In the genomic region with DNA sequence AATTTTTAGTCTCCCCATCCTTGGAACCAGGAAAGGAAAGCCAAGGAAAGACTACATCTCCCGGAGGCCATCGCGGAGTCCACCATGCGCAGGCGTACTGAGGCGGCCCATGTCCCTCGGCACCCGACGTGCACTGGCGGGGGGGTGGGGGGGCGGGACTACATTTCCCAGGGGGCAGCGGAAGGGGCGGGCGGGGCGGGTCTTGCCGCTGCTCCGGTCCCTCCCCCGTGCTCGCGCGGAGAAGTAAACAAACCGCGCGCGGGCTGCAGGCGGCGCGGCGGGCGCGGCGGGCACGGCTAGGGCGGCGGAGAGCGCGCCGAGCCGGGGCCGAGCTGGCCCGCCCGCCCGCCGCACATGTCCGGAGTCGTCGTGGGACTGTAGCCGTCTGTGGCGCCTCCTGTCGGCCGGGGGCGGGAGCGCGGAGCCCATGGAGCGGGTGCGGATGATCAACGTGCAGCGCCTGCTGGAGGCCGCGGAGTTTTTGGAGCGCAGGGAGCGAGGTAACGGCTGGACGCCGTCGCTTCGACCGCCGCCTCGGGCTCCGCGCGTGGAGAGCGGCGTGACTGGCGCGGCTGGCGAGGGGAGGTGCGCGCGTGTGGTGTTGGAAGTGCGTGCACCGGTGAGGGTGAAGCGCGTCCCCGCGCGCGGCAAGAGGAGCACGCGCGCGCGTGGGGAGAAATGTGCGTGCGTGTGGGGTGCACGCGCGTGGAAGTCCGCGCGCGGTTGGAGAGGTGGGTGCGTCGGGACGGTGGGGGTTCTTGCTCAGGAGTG, we compare ENCODE assay signal across 8 mouse cellular contexts. TPM values are rescaled to one million over a fixed set of nuclear protein-coding genes. Genes with fewer than 3 reads are reported as not detected.
DNase-seq lines count a peak whose midpoint lies in the region; ATAC-seq and TF ChIP-seq lines count a peak whose summit lies in the region.

No protein-coding gene starts in this region.

- H3K4me1 ChIP-seq in MEL (ENCODE audit: control insufficient read depth in 1 of 2, insufficient read depth in 2 of 2, low read length in 2 of 2), result peaks cover 3 to 20% of the 10 kb centered on the region in 2 experiments
- peaks cover 14% of the 10 kb centered on the region for H3K4me1 ChIP-seq in cerebellum, adult 2 months (ENCODE audit: control insufficient read depth, insufficient read depth, low read length)
- peaks cover 12% of the 10 kb centered on the region; the same call in 1 of the 2 replicates for H3K4me1 ChIP-seq in lung, embryonic 16.5 days (replicated peaks; ENCODE audit: control insufficient read depth, insufficient read depth, low read length)
- H3K4me1 ChIP-seq in thymus, adult 2 months (replicated peaks; ENCODE audit: control insufficient read depth, insufficient read depth, low read length), result peaks cover 16% of the 10 kb centered on the region

- TF ChIP-seq POLR2A in MEL (IDR thresholded peaks at IDR 0.05; ENCODE audit: control insufficient read depth in 1 of 2, insufficient read depth in 1 of 2, low read depth in 1 of 2, low read length in 2 of 2, poor library complexity in 1 of 2), result no peak; a peak in 1 of 4 replicates
- 0 out of 2 replicates have a peak, but pooled peaks have one; percentile 12 for TF ChIP-seq POLR2A in cerebellum, adult 2 months (IDR thresholded peaks at IDR 0.05; ENCODE audit: borderline replicate concordance, insufficient read depth, low read length)
- TF ChIP-seq POLR2A in thymus, adult 2 months (IDR thresholded peaks at IDR 0.05; ENCODE audit: control insufficient read depth, extremely low read depth, insufficient read depth, low read length, poor library complexity), result peak; percentile 68

- no peaks in the 10 kb centered on the region for H3K27me3 ChIP-seq in MEL (ENCODE audit: control insufficient read depth in 1 of 2, insufficient read depth in 2 of 2, low read length in 2 of 2)
- no peaks in the 10 kb centered on the region for H3K27me3 ChIP-seq in cerebellum, adult 2 months (ENCODE audit: control insufficient read depth, insufficient read depth, low read length)
- no peaks in the 10 kb centered on the region for H3K27me3 ChIP-seq in lung, embryonic 16.5 days (ENCODE audit: control insufficient read depth, insufficient read depth, low read depth, low read length)
- no peaks in the 10 kb centered on the region for H3K27me3 ChIP-seq in thymus, adult 2 months (ENCODE audit: control insufficient read depth, insufficient read depth, low read length)

- H3K4me3 ChIP-seq in MEL (ENCODE audit: control insufficient read depth in 1 of 2, insufficient read depth in 1 of 2, low read depth in 2 of 2, low read length in 2 of 2), result peak overlapping the region; percentile 60 to 66
- peak overlapping the region; percentile 73 for H3K4me3 ChIP-seq in cerebellum, adult 2 months (replicated peaks; ENCODE audit: insufficient read depth, low read depth, low read length)
- H3K4me3 ChIP-seq in lung, embryonic 16.5 days (ENCODE audit: low read length), result peak overlapping the region; percentile 93
- peak overlapping the region; percentile 87 for H3K4me3 ChIP-seq in thymus, adult 2 months (ENCODE audit: control insufficient read depth, insufficient read depth, low read length)

- peak; percentile 95 for DNase-seq in MEL (ENCODE audit: low read depth, low spot score)
- DNase-seq in cerebellum, adult 2 months, result peak; percentile 92 to 93
- DNase-seq in forelimb bud, embryonic 11.5 days (ENCODE audit: low read depth, low spot score), result peak; percentile 93
- DNase-seq in layer of hippocampus, adult 9-11 months, result peak; percentile 91
- DNase-seq in ovary, adult 18-20 months (ENCODE audit: low spot score), result peak; percentile 87
- DNase-seq in thymus, adult 2 months, result peak; percentile 87

- H3K4me2 ChIP-seq in lung, embryonic 16.5 days (ENCODE audit: low read depth, low read length), result peak overlapping the region; percentile 96

- TF ChIP-seq CTCF in MEL (IDR thresholded peaks at IDR 0.05 in 2 of 3, conservative IDR thresholded peaks at IDR 0.05 in 1 of 3; ENCODE audit: control insufficient read depth in 1 of 3, insufficient read depth in 1 of 3, low read depth in 2 of 3, low read length in 3 of 3, poor library complexity in 1 of 3, severe bottlenecking in 1 of 3), result peak in 2 of 3 experiments; percentile 77 to 94; a peak in 5 of 6 replicates
- TF ChIP-seq CTCF in cerebellum, adult 2 months (IDR thresholded peaks at IDR 0.05; ENCODE audit: borderline replicate concordance, insufficient read depth, low read depth, low read length), result peak; percentile 58; the same call in 1 of the 2 replicates
- TF ChIP-seq CTCF in thymus, adult 2 months (IDR thresholded peaks at IDR 0.05; ENCODE audit: borderline replicate concordance, control insufficient read depth, extremely low read depth, insufficient read depth, low read length, poor library complexity), result peak; percentile 78; the same call in 1 of the 2 replicates

- peaks cover 8% of the 10 kb centered on the region for H3K79me2 ChIP-seq in MEL (ENCODE audit: control insufficient read depth, insufficient read depth, low read length, poor library complexity)

- peak; percentile 38 to 49; a peak in 3 of 4 replicates for ATAC-seq in hematopoietic stem cell, adult 5-6 weeks (replicated peaks in 1 of 2; ENCODE audit: insufficient read depth in 1 of 2, low FRiP score in 2 of 2, low TSS enrichment in 1 of 2, low read depth in 1 of 2, poor library complexity in 2 of 2, severe bottlenecking in 2 of 2)
- ATAC-seq in lung, embryonic 16.5 days (ENCODE audit: low read depth), result peak; percentile 87

- H3K27ac ChIP-seq in MEL (ENCODE audit: control insufficient read depth, low read depth, low read length), result peak overlapping the region; percentile 1; the same call in 1 of the 2 replicates
- peak overlapping the region; percentile 49 for H3K27ac ChIP-seq in cerebellum, adult 2 months (ENCODE audit: insufficient read depth, low read length)
- peak overlapping the region; percentile 75 for H3K27ac ChIP-seq in lung, embryonic 16.5 days (ENCODE audit: low read length)
- H3K27ac ChIP-seq in thymus, adult 2 months (ENCODE audit: control insufficient read depth, insufficient read depth, low read length), result peak overlapping the region; percentile 7; the same call in 1 of the 2 replicates

- peak; percentile 33 for TF ChIP-seq RAD21 in MEL (IDR thresholded peaks at IDR 0.05; ENCODE audit: low read depth, low read length)

- no peaks in the 10 kb centered on the region for H3K9me3 ChIP-seq in MEL (replicated peaks; ENCODE audit: insufficient read depth, low read length)
- H3K9me3 ChIP-seq in lung, embryonic 16.5 days (ENCODE audit: control insufficient read depth, low read length), result no peaks in the 10 kb centered on the region

- peak in 1 of 2 experiments; percentile 22; a peak in 1 of 4 replicates for TF ChIP-seq EP300 in MEL (IDR thresholded peaks at IDR 0.05; ENCODE audit: low read depth in 1 of 2, low read length in 2 of 2)

- peaks cover 7 to 34% of the 10 kb centered on the region in 2 experiments for H3K36me3 ChIP-seq in MEL (ENCODE audit: control insufficient read depth in 1 of 2, insufficient read depth in 2 of 2, low read length in 2 of 2)
- peaks cover 7% of the 10 kb centered on the region; the same call in 1 of the 2 replicates for H3K36me3 ChIP-seq in lung, embryonic 16.5 days (ENCODE audit: control insufficient read depth, insufficient read depth, low read length)
- H3K36me3 ChIP-seq in thymus, adult 2 months (ENCODE audit: control insufficient read depth, insufficient read depth, low read length), result 0 out of 2 replicates have a peak, but pooled peaks cover 5% of the 10 kb centered on the region

- H3K9ac ChIP-seq in MEL (ENCODE audit: control insufficient read depth, low read depth, low read length, poor library complexity, severe bottlenecking), result peak overlapping the region; percentile 66
- peak overlapping the region; percentile 85 for H3K9ac ChIP-seq in lung, embryonic 16.5 days (ENCODE audit: low read length)

- under 1% methylated on average over 95 of the region's 106 CpGs for WGBS in cerebellum, adult 2 months
- under 1% methylated on average over 105 of the region's 106 CpGs for WGBS in lung, embryonic 16.5 days
- WGBS in thymus, adult 2 months, result under 1% methylated on average over 95 of the region's 106 CpGs

TF ChIP-seq in MEL, 35 proteins besides CTCF, POLR2A, EP300 and RAD21 (continues in another document):
- TF ChIP-seq KAT2A (conservative IDR thresholded peaks at IDR 0.05; ENCODE audit: low read depth, low read length) (no peak; the same call in 1 of the 2 replicates), MYB (IDR thresholded peaks at IDR 0.05; ENCODE audit: low read depth, low read length) (no peak), CHD2 (IDR thresholded peaks at IDR 0.05; ENCODE audit: low read length) (no peak), TAL1 (IDR thresholded peaks at IDR 0.05; ENCODE audit: low read length) (no peak), HCFC1 (IDR thresholded peaks at IDR 0.05; ENCODE audit: low read depth, low read length) (peak; percentile 97), GABPA (IDR thresholded peaks at IDR 0.05; ENCODE audit: low read depth, low read length) (no peak), MEF2A (IDR thresholded peaks at IDR 0.05; ENCODE audit: extremely low read depth, insufficient replicate concordance, low read depth, low read length, poor library complexity, severe bottlenecking) (no peak), ETS1 (IDR thresholded peaks at IDR 0.05; ENCODE audit: low read depth, low read length) (peak; percentile 32; the same call in 1 of the 2 replicates), MYC (IDR thresholded peaks at IDR 0.05; ENCODE audit: low read depth, low read length) (no peak), USF2 (IDR thresholded peaks at IDR 0.05; ENCODE audit: borderline replicate concordance in 1 of 2, insufficient read depth in 1 of 2, low read depth in 1 of 2, low read length in 2 of 2) (no peak), GATA1 (IDR thresholded peaks at IDR 0.05; ENCODE audit: low read depth, low read length) (no peak), TBP (IDR thresholded peaks at IDR 0.05; ENCODE audit: low read depth, low read length) (no peak)

RNA-seq across cellular contexts. Expression of gene Mxi1, which starts 19.1 kb away (rescaled TPM):
- 29.0 and 29.8 TPM in 2 replicates for total RNA-seq in MEL (2012; rRNA removed)
- 10 to 100 TPM in 1 of 2 experiments, not detected in 1; 60.9 TPM for polyA plus RNA-seq in MEL (2012; ENCODE audit: insufficient read depth in 1 of 2, insufficient read length in 2 of 2, low read depth in 1 of 2, low replicate concordance in 2 of 2, missing spikeins in 1 of 2)
- polyA plus RNA-seq in cerebellum, adult 2 months (2012; rRNA removed), result 71.8 and 72.4 TPM in 2 replicates
- 58.9 and 75.6 TPM in 2 replicates for total RNA-seq in hematopoietic stem cell, adult 5-6 weeks (2017)
- 20.2 and 22.6 TPM in 2 replicates for polyA plus RNA-seq in lung, embryonic 16.5 days (2015; fragmentation: Nextera tagmentation; extraction: Ambion mirVana)
- polyA plus RNA-seq in thymus, adult 2 months (2012; rRNA removed), result 29.1 and 31.9 TPM in 2 replicates

RNA-seq across cellular contexts. Expression of gene Gm10197, which starts 42.2 kb away (rescaled TPM):
- 4.8 and 5.4 TPM in 2 replicates for total RNA-seq in MEL (2012; rRNA removed)
- 10 to 100 TPM in 1 of 2 experiments, not detected in 1; 53.0 TPM for polyA plus RNA-seq in MEL (2012; ENCODE audit: insufficient read depth in 1 of 2, insufficient read length in 2 of 2, low read depth in 1 of 2, low replicate concordance in 2 of 2, missing spikeins in 1 of 2)
- polyA plus RNA-seq in cerebellum, adult 2 months (2012; rRNA removed), result not detected in 2 replicates
- not detected in 2 replicates for total RNA-seq in hematopoietic stem cell, adult 5-6 weeks (2017)
- 3.8 TPM in 1 of 2 replicates, not detected in the other for polyA plus RNA-seq in lung, embryonic 16.5 days (2015; fragmentation: Nextera tagmentation; extraction: Ambion mirVana)
- polyA plus RNA-seq in thymus, adult 2 months (2012; rRNA removed), result not detected in 2 replicates

Comparison
In these comparisons a context has a peak if more than half of its experiments do, and no peak if none do; other contexts are left out.
1. Peak in every context shown above with its lines: DNase-seq, ATAC-seq, H3K4me3 ChIP-seq and H3K27ac ChIP-seq.
2. H3K27ac ChIP-seq: peak in every context shown above with its lines; median percentile 75 in lung, embryonic 16.5 days; 49 in cerebellum, adult 2 months; 7 in thymus, adult 2 months; 1 in MEL.
3. POLR2A ChIP-seq: peak in cerebellum, adult 2 months (single experiment) and thymus, adult 2 months (single experiment); none in MEL (0 of 2).